Mouse (Mus musculus) MEL (cell line): ENCODE data around the gene Iqcf3. TPM values are rescaled to one million over a fixed set of nuclear protein-coding genes. Genes with fewer than 3 reads are reported as not detected.
A peak's percentile ranks its signal among the peaks of the same experiment; 100 is the strongest.

ENCODE experiments used
- DNase-seq: peaks from one replicate; pipeline ENCODE4 v3.0.0; 2011; ENCODE audit warnings: low read depth, low spot score
- H3K27ac ChIP-seq: 2 replicates; pipeline ENCODE4 v1.5.1; 2012; ENCODE audit warnings: low read depth, mild to moderate bottlenecking, control low read depth, low read length, moderate library complexity; ENCODE audit not compliant: control insufficient read depth
- H3K27me3 ChIP-seq, 2 experiments: fragments of 150-350 bp in 1 of 2; sonication (generic) in 1 of 2; 2 replicates each; pipeline ENCODE4 v1.6.1; 2012; ENCODE audit warnings: low read length in 2 of 2, mild to moderate bottlenecking in 2 of 2, improper control_type of control experiment in 1 of 2, moderate library complexity in 1 of 2; ENCODE audit not compliant: insufficient read depth in 2 of 2, control insufficient read depth in 1 of 2
- H3K36me3 ChIP-seq, 2 experiments: 2 replicates each; pipeline ENCODE4 v1.6.1; 2012 to 2014; ENCODE audit warnings: low read length in 2 of 2, improper control_type of control experiment in 1 of 2, inconsistent platforms in 1 of 2, mild to moderate bottlenecking in 1 of 2; ENCODE audit not compliant: insufficient read depth in 2 of 2, control insufficient read depth in 1 of 2
- H3K4me1 ChIP-seq, 2 experiments: fragments of 150-350 bp in 1 of 2; sonication (generic) in 1 of 2; 2 replicates each; pipeline ENCODE4 v1.6.1; 2012; ENCODE audit warnings: low read length in 2 of 2, improper control_type of control experiment in 1 of 2, mild to moderate bottlenecking in 1 of 2; ENCODE audit not compliant: insufficient read depth in 2 of 2, control insufficient read depth in 1 of 2
- H3K4me3 ChIP-seq, 2 experiments: fragments of 150-350 bp in 1 of 2; sonication (generic) in 1 of 2; 2 replicates each; pipeline ENCODE4 v1.5.1; 2012; ENCODE audit warnings: low read depth in 2 of 2, low read length in 2 of 2, mild to moderate bottlenecking in 2 of 2, moderate library complexity in 2 of 2, control low read depth in 1 of 2, improper control_type of control experiment in 1 of 2; ENCODE audit not compliant: control insufficient read depth in 1 of 2, insufficient read depth in 1 of 2
- H3K79me2 ChIP-seq: 2 replicates; pipeline ENCODE4 v1.6.1; 2012; ENCODE audit warnings: mild to moderate bottlenecking, low read length, moderate library complexity; ENCODE audit not compliant: control insufficient read depth, poor library complexity, insufficient read depth
- H3K9ac ChIP-seq: 2 replicates; pipeline ENCODE4 v1.6.1; 2012; ENCODE audit warnings: low read depth, mild to moderate bottlenecking, control low read depth, low read length, moderate library complexity; ENCODE audit not compliant: control insufficient read depth, poor library complexity, severe bottlenecking
- H3K9me3 ChIP-seq: fragments of 150-350 bp; sonication (generic); replicated peaks from 2 replicates; pipeline ENCODE4 v1.6.1; 2012; ENCODE audit warnings: mild to moderate bottlenecking, low read length, improper control_type of control experiment, moderate library complexity; ENCODE audit not compliant: insufficient read depth
- ETS1 ChIP-seq: IDR thresholded peaks from 2 replicates; pipeline ENCODE4 v1.6.1; 2012; ENCODE audit warnings: low read depth, mild to moderate bottlenecking, inconsistent platforms, low read length, improper control_type of control experiment, moderate library complexity
- GATA1 ChIP-seq: IDR thresholded peaks from 2 replicates; pipeline ENCODE4 v1.6.1; 2011; ENCODE audit warnings: low read depth, low read length, improper control_type of control experiment
- JUND ChIP-seq: IDR thresholded peaks from 2 replicates; pipeline ENCODE4 v1.6.1; 2011; ENCODE audit warnings: low read depth, mild to moderate bottlenecking, improper control_type of control experiment, low read length
- MAZ ChIP-seq: IDR thresholded peaks from 2 replicates; pipeline ENCODE4 v1.6.1; 2012; ENCODE audit warnings: low read depth, mild to moderate bottlenecking, inconsistent platforms, low read length, improper control_type of control experiment
- MXI1 ChIP-seq: IDR thresholded peaks from 2 replicates; pipeline ENCODE4 v1.6.1; 2011; ENCODE audit warnings: mild to moderate bottlenecking, low read depth, low read length, improper control_type of control experiment
- MYC ChIP-seq: IDR thresholded peaks from 2 replicates; pipeline ENCODE4 v1.6.1; 2011; ENCODE audit warnings: low read depth, mild to moderate bottlenecking, low read length, improper control_type of control experiment, moderate library complexity
- POLR2A ChIP-seq, 2 experiments: IDR thresholded peaks; 2 replicates each; pipeline ENCODE4 v1.6.1; 2011 to 2012; ENCODE audit warnings: low read length in 2 of 2, mild to moderate bottlenecking in 2 of 2, control low read depth in 1 of 2, improper control_type of control experiment in 1 of 2, low read depth in 1 of 2, moderate library complexity in 1 of 2; ENCODE audit not compliant: control insufficient read depth in 1 of 2, insufficient read depth in 1 of 2, poor library complexity in 1 of 2
- POLR2AphosphoS2 ChIP-seq: IDR thresholded peaks from 2 replicates; pipeline ENCODE4 v1.6.1; 2011; ENCODE audit warnings: low read length, improper control_type of control experiment
- RCOR1 ChIP-seq: IDR thresholded peaks from 2 replicates; pipeline ENCODE4 v1.6.1; 2012; ENCODE audit warnings: low read depth, mild to moderate bottlenecking, inconsistent platforms, low read length, improper control_type of control experiment
- SIN3A ChIP-seq: IDR thresholded peaks from 2 replicates; pipeline ENCODE4 v1.6.1; 2012; ENCODE audit warnings: low read length, improper control_type of control experiment, inconsistent platforms
- TBP ChIP-seq: IDR thresholded peaks from 2 replicates; pipeline ENCODE4 v1.8.0; 2011; ENCODE audit warnings: low read depth, low read length, improper control_type of control experiment
- TCF12 ChIP-seq: IDR thresholded peaks from 2 replicates; pipeline ENCODE4 v1.6.1; 2014; ENCODE audit warnings: low read depth, mild to moderate bottlenecking, inconsistent platforms, low read length, improper control_type of control experiment, moderate library complexity
- USF1 ChIP-seq: IDR thresholded peaks from 2 replicates; pipeline ENCODE4 v1.6.1; 2014; ENCODE audit warnings: low read depth, mild to moderate bottlenecking, inconsistent platforms, low read length, improper control_type of control experiment, moderate library complexity
- USF2 ChIP-seq, 2 experiments: IDR thresholded peaks; 2 replicates each; pipeline ENCODE4 v1.6.1; 2011 to 2012; ENCODE audit warnings: improper control_type of control experiment in 2 of 2, low read length in 2 of 2, borderline replicate concordance in 1 of 2, inconsistent platforms in 1 of 2, low read depth in 1 of 2, mild to moderate bottlenecking in 1 of 2; ENCODE audit not compliant: insufficient read depth in 1 of 2
- ZC3H11A ChIP-seq: IDR thresholded peaks from 2 replicates; pipeline ENCODE4 v1.6.1; 2012; ENCODE audit warnings: low read depth, mild to moderate bottlenecking, inconsistent platforms, low read length, improper control_type of control experiment
- ZKSCAN1 ChIP-seq: IDR thresholded peaks from 2 replicates; pipeline ENCODE4 v1.6.1; 2012; ENCODE audit warnings: low read depth, mild to moderate bottlenecking, inconsistent platforms, low read length, improper control_type of control experiment, moderate library complexity
- ZMIZ1 ChIP-seq: IDR thresholded peaks from 2 replicates; pipeline ENCODE4 v1.6.1; 2012; ENCODE audit warnings: low read depth, mild to moderate bottlenecking, inconsistent platforms, low read length, improper control_type of control experiment, moderate library complexity
- polyA plus RNA-seq, 2 experiments: library from polyadenylated mRNA; stranded (reverse) in 1 of 2; unstranded in 1 of 2; fragments of >175 nt in 1 of 2; fragments of >200 nt in 1 of 2; gene quantifications; 2 replicates each; pipeline versions ENCODE4 v1.2.1 to v1.2.4; 2012; ENCODE audit warnings: low replicate concordance in 2 of 2, low read depth in 1 of 2; ENCODE audit not compliant: insufficient read length in 2 of 2, insufficient read depth in 1 of 2, missing spikeins in 1 of 2
- total RNA-seq: library from RNA; depleted of rRNA; stranded (reverse); fragments of 300-350 nt; gene quantifications from 2 replicates; pipeline ENCODE4 v1.2.3, GENCODE M21; 2012

Gene Iqcf3
- total and polyA plus RNA-seq, 3 experiments = not detected

GRCm38 (mm10) chr9:106480541-106480940, 80.9 kb downstream of the Iqcf3 start:
- H3K9ac ChIP-seq = no peak overlapping the region
- peaks cover 0 to 3% of the 10 kb centered on the region in 2 experiments; a peak in 3 of 4 replicates for H3K36me3 ChIP-seq
- H3K27ac ChIP-seq = no peak overlapping the region
- TF ChIP-seq ZKSCAN1 (no peak), TCF12 (no peak), ZMIZ1 (no peak), RCOR1 (no peak), JUND (no peak)
- H3K27me3 ChIP-seq = no peaks in the 10 kb centered on the region
- H3K4me1 ChIP-seq = peaks cover 0 to 9% of the 10 kb centered on the region in 2 experiments; a peak in 3 of 4 replicates
- no peak for DNase-seq
- H3K4me3 ChIP-seq = no peak overlapping the region
- H3K79me2 ChIP-seq = peaks cover 27% of the 10 kb centered on the region
- no peaks in the 10 kb centered on the region for H3K9me3 ChIP-seq

- H3K36me3 ChIP-seq = peaks cover 0 to 3% of the 10 kb centered on the region in 2 experiments; a peak in 3 of 4 replicates
- H3K4me1 ChIP-seq = peaks cover 0 to 11% of the 10 kb centered on the region in 2 experiments; a peak in 3 of 4 replicates
These were observed 83.3 kb downstream of the Iqcf3 start for GRCm38 (mm10) chr9:106478101-106478500.

GRCm38 (mm10) chr9:106477649-106478048, 83.8 kb downstream of the Iqcf3 start:
- peaks cover 0 to 11% of the 10 kb centered on the region in 2 experiments; a peak in 3 of 4 replicates for H3K4me1 ChIP-seq
- H3K36me3 ChIP-seq = peaks cover 0 to 3% of the 10 kb centered on the region in 2 experiments; a peak in 3 of 4 replicates
- no peaks in the 10 kb centered on the region for H3K27me3 ChIP-seq
- TF ChIP-seq GATA1 (peak; percentile 65), MXI1 (no peak), POLR2A (IDR thresholded peaks at IDR 0.05; ENCODE audit: control insufficient read depth in 1 of 2, insufficient read depth in 1 of 2, low read depth in 1 of 2, low read length in 2 of 2, poor library complexity in 1 of 2) (peak; percentile 0 to 48; a peak in 1 of 4 replicates), ETS1 (peak; percentile 31; the same call in 1 of the 2 replicates), TBP (peak; percentile 30; the same call in 1 of the 2 replicates), SIN3A (no peak), USF2 (IDR thresholded peaks at IDR 0.05; ENCODE audit: borderline replicate concordance in 1 of 2, insufficient read depth in 1 of 2, low read depth in 1 of 2, low read length in 2 of 2) (no peak), MAZ (0 out of 2 replicates have a peak, but pooled peaks have one; percentile 46), MYC (no peak), POLR2AphosphoS2 (0 out of 2 replicates have a peak, but pooled peaks have one; percentile 7), ZC3H11A (no peak), ZMIZ1 (no peak)
- peak; percentile 70 for DNase-seq
- H3K4me3 ChIP-seq = peak overlapping the region; percentile 70 to 78
- H3K9me3 ChIP-seq = no peaks in the 10 kb centered on the region
- peaks cover 27% of the 10 kb centered on the region for H3K79me2 ChIP-seq
- H3K27ac ChIP-seq = peak overlapping the region; percentile 68
- peak overlapping the region; percentile 81 for H3K9ac ChIP-seq

More at GRCm38 (mm10) chr9:106478101-106478500, 83.3 kb downstream of the Iqcf3 start:
- Histone ChIP-seq H3K27me3 (no peaks in the 10 kb centered on the region), H3K9ac (peak overlapping the region; percentile 81), H3K27ac (peak overlapping the region; percentile 68; the same call in 1 of the 2 replicates), H3K9me3 (no peaks in the 10 kb centered on the region), H3K79me2 (peaks cover 27% of the 10 kb centered on the region), H3K4me3 (peak overlapping the region; percentile 70 to 78)
- TF ChIP-seq USF1 = no peak
- TF ChIP-seq MAZ = 0 out of 2 replicates have a peak, but pooled peaks have one; percentile 8
- no peak for DNase-seq
